Mouse (Mus musculus) left cerebral cortex, adult 18-20 months (tissue): ENCODE measurements around the gene Retreg3. TPM values are rescaled to one million over a fixed set of nuclear protein-coding genes. Genes with fewer than 3 reads are reported as not detected.
"Not testable (repeated sequence)": the region's sequence is repeated elsewhere in the genome, so short reads cannot be mapped to it uniquely, and the experiment has no call there.

Source experiments
- DNase-seq, 2 experiments: peaks; one replicate each; pipeline ENCODE4 v3.0.0; 2021 to 2022; ENCODE audit warnings: low spot score in 2 of 2, mixed read lengths in 1 of 2
- long read RNA-seq, 2 experiments: library from polyadenylated mRNA; stranded (forward); transcript quantifications; one replicate each; pipeline ENCODE4 v2.0.0; 2021
- total RNA-seq, 2 experiments: library from RNA; stranded (reverse); gene quantifications; 2 replicates each; pipeline ENCODE4 v1.2.3; 2021

Retreg3 gene
- 10 to 100 TPM; 53.9 to 57.8 TPM for total RNA-seq
- long read RNA-seq, experiment 1, transcript Retreg3-201 (9 exons, 3,165 nt) = major isoform, 12 of 19 reads
- long read RNA-seq, experiment 1, partial matches to known transcripts = 4 of 19 reads
- long read RNA-seq, experiment 1, other reads (novel, unspliced or antisense) = 2 of 19 reads
- long read RNA-seq, experiment 2, transcript Retreg3-201 (9 exons, 3,165 nt) = major isoform, 14 of 19 reads
- long read RNA-seq, experiment 2, partial matches to known transcripts = 2 of 19 reads
- long read RNA-seq, experiment 2, other reads (novel, unspliced or antisense) = 3 of 19 reads

GRCm38 (mm10) chr11:101119761-101120544 lies at the start of gene Retreg3, which contains the start of gene Tubg1:
Gene Retreg3 (minus strand): TSS chr11:101119893.
Gene Tubg1 (plus strand): TSS chr11:101119938.
- DNase-seq = peak; percentile 98 to 100

- no peak for DNase-seq
These were observed 48.7 kb upstream of the Retreg3 start for GRCm38 (mm10) chr11:101168301-101168980.

- DNase-seq = no peak
These were observed 48.2 kb upstream of the Retreg3 start for GRCm38 (mm10) chr11:101167963-101168300.

GRCm38 (mm10) chr11:101167211-101167962 lies 47.7 kb upstream of the Retreg3 start:
- DNase-seq = no peak

GRCm38 (mm10) chr11:101166357-101166756 lies 46.7 kb upstream of the Retreg3 start:
- no peak for DNase-seq

- DNase-seq = no peak
These were observed 45.2 kb upstream of the Retreg3 start for GRCm38 (mm10) chr11:101164677-101165580.

- DNase-seq = no peak
These were observed 44.6 kb upstream of the Retreg3 start for GRCm38 (mm10) chr11:101164351-101164665.

GRCm38 (mm10) chr11:101163476-101164350 lies 44.0 kb upstream of the Retreg3 start:
- no peak for DNase-seq

GRCm38 (mm10) chr11:101162772-101163171 lies 43.1 kb upstream of the Retreg3 start:
- DNase-seq = no peak

GRCm38 (mm10) chr11:101162301-101162700 lies 42.6 kb upstream of the Retreg3 start:
- no peak for DNase-seq

- DNase-seq = no peak
These were observed 41.9 kb upstream of the Retreg3 start for GRCm38 (mm10) chr11:101161551-101161950.

GRCm38 (mm10) chr11:101160981-101161505 lies 41.4 kb upstream of the Retreg3 start:
- DNase-seq = not testable (repeated sequence)

GRCm38 (mm10) chr11:101160151-101160550 lies 40.5 kb upstream of the Retreg3 start:
- not testable (repeated sequence) for DNase-seq

- peak; percentile 82 to 87 for DNase-seq
These were observed 36.2 kb upstream of the Retreg3 start, which contains the start of gene Tubg2 for GRCm38 (mm10) chr11:101155728-101156371. Gene Tubg2 (plus strand): TSS chr11:101155907.

- no peak for DNase-seq
These were observed 35.5 kb upstream of the Retreg3 start for GRCm38 (mm10) chr11:101155151-101155550.

GRCm38 (mm10) chr11:101154648-101155047 lies 35.0 kb upstream of the Retreg3 start:
- no peak for DNase-seq

- DNase-seq = no peak
These were observed 33.1 kb upstream of the Retreg3 start for GRCm38 (mm10) chr11:101152825-101153224.

- DNase-seq = no peak
These were observed 31.4 kb upstream of the Retreg3 start for GRCm38 (mm10) chr11:101151063-101151462.
